Mouse (Mus musculus) thymus, adult 2 months (tissue): ENCODE results near the gene 4930522H14Rik. TPM values are rescaled to one million over a fixed set of nuclear protein-coding genes. Genes with fewer than 3 reads are reported as not detected.

Experiments used
- DNase-seq: peaks from one replicate; pipeline ENCODE4 v3.0.0; 2021
- H3K27ac ChIP-seq: fragments of 200-500 bp; 2 replicates; pipeline ENCODE4 v1.5.1; 2012; ENCODE audit warnings: low read length, control low read depth; ENCODE audit not compliant: control insufficient read depth, insufficient read depth
- H3K27me3 ChIP-seq: fragments of 200-500 bp; 2 replicates; pipeline ENCODE4 v1.6.1; 2012; ENCODE audit warnings: mild to moderate bottlenecking, low read length, moderate library complexity, mixed read lengths; ENCODE audit not compliant: control insufficient read depth, insufficient read depth
- H3K36me3 ChIP-seq: fragments of 200-500 bp; 2 replicates; pipeline ENCODE4 v1.6.1; 2012; ENCODE audit warnings: mild to moderate bottlenecking, low read length, moderate library complexity; ENCODE audit not compliant: control insufficient read depth, insufficient read depth
- H3K4me1 ChIP-seq: fragments of 200-500 bp; replicated peaks from 2 replicates; pipeline ENCODE4 v1.6.1; 2012; ENCODE audit warnings: low read length; ENCODE audit not compliant: control insufficient read depth, insufficient read depth
- H3K4me3 ChIP-seq: fragments of 200-500 bp; 2 replicates; pipeline ENCODE4 v1.5.1; 2012; ENCODE audit warnings: mild to moderate bottlenecking, low read length, control low read depth, moderate library complexity; ENCODE audit not compliant: control insufficient read depth, insufficient read depth
- CTCF ChIP-seq: fragments of 200-500 bp; IDR thresholded peaks from 2 replicates; pipeline ENCODE4 v1.5.1; 2012; ENCODE audit warnings: mild to moderate bottlenecking, control low read depth, low read length, moderate library complexity, borderline replicate concordance; ENCODE audit not compliant: control insufficient read depth, poor library complexity, insufficient read depth; ENCODE audit errors: extremely low read depth
- POLR2A ChIP-seq: fragments of 200-500 bp; IDR thresholded peaks from 2 replicates; pipeline ENCODE4 v1.6.1; 2012; ENCODE audit warnings: mild to moderate bottlenecking, low read length, control low read depth, moderate library complexity; ENCODE audit not compliant: control insufficient read depth, poor library complexity, insufficient read depth; ENCODE audit errors: extremely low read depth
- WGBS: fragments of 180-500 bp; shearing (Covaris S2); methylation state at CpG from one replicate; pipeline ENCODE4 v1.1.7; 2018; 5-methylcytosine and 5-hydroxymethylcytosine counted together
- polyA plus RNA-seq: library from polyadenylated mRNA; depleted of rRNA; stranded (reverse); fragments of >200 nt; gene quantifications from 2 replicates; pipeline ENCODE4 v1.2.3, GENCODE M21; 2012

Gene 4930522H14Rik
- polyA plus RNA-seq, 1 experiment, result not detected

- no peak for DNase-seq
- TF ChIP-seq CTCF, result no peak
- TF ChIP-seq POLR2A, result no peak
- H3K27ac ChIP-seq, result no peak overlapping the region
- no peaks in the 10 kb centered on the region for H3K4me1 ChIP-seq
- H3K4me3 ChIP-seq, result no peak overlapping the region
- H3K27me3 ChIP-seq, result no peaks in the 10 kb centered on the region
- WGBS, result 95% methylated on average over 3 of the region's 3 CpGs
- no peaks in the 10 kb centered on the region for H3K36me3 ChIP-seq
Observed at GRCm38 (mm10) chr4:109477454-109477853, 53.6 kb downstream of the 4930522H14Rik start.

- WGBS, result under 1% methylated on average over 38 of the region's 39 CpGs
- DNase-seq, result peak; percentile 68
Observed at GRCm38 (mm10) chr4:109476554-109477014, 54.5 kb downstream of the 4930522H14Rik start.

GRCm38 (mm10) chr4:109475577-109476553 lies 55.2 kb downstream of the 4930522H14Rik start:
- H3K27me3 ChIP-seq, result no peaks in the 10 kb centered on the region
- no peak for TF ChIP-seq CTCF
- no peak for TF ChIP-seq POLR2A
- peak overlapping the region; percentile 64 for H3K4me3 ChIP-seq
- WGBS, result 1% methylated on average over 62 of the region's 68 CpGs
- H3K4me1 ChIP-seq, result no peaks in the 10 kb centered on the region
- DNase-seq, result peak; percentile 40
- H3K36me3 ChIP-seq, result no peaks in the 10 kb centered on the region
- no peak overlapping the region for H3K27ac ChIP-seq

More at GRCm38 (mm10) chr4:109476554-109477014, 54.5 kb downstream of the 4930522H14Rik start:
- Histone ChIP-seq H3K27me3 (no peaks in the 10 kb centered on the region), H3K4me1 (no peaks in the 10 kb centered on the region), H3K36me3 (no peaks in the 10 kb centered on the region), H3K27ac (no peak overlapping the region), H3K4me3 (peak overlapping the region; percentile 64)
- no peak for TF ChIP-seq POLR2A
- TF ChIP-seq CTCF, result no peak

- no peaks in the 10 kb centered on the region for H3K36me3 ChIP-seq
- DNase-seq, result no peak
- 84% methylated on average over 2 of the region's 2 CpGs for WGBS
- no peak overlapping the region for H3K4me3 ChIP-seq
- TF ChIP-seq CTCF (no peak), POLR2A (no peak)
- no peaks in the 10 kb centered on the region for H3K27me3 ChIP-seq
- no peaks in the 10 kb centered on the region for H3K4me1 ChIP-seq
- no peak overlapping the region for H3K27ac ChIP-seq
Observed at GRCm38 (mm10) chr4:109475078-109475477, 56.0 kb downstream of the 4930522H14Rik start.

GRCm38 (mm10) chr4:109472566-109472965 lies 58.5 kb downstream of the 4930522H14Rik start:
- Histone ChIP-seq H3K36me3 (no peaks in the 10 kb centered on the region), H3K27ac (no peak overlapping the region), H3K4me1 (no peaks in the 10 kb centered on the region), H3K27me3 (no peaks in the 10 kb centered on the region), H3K4me3 (no peak overlapping the region)
- TF ChIP-seq POLR2A (no peak), CTCF (no peak)
- no peak for DNase-seq
- 99% methylated on average over 3 of the region's 3 CpGs for WGBS

GRCm38 (mm10) chr4:109471606-109472005 lies 59.5 kb downstream of the 4930522H14Rik start:
- Histone ChIP-seq H3K4me3 (no peak overlapping the region), H3K4me1 (no peaks in the 10 kb centered on the region), H3K27me3 (no peaks in the 10 kb centered on the region), H3K27ac (no peak overlapping the region), H3K36me3 (no peaks in the 10 kb centered on the region)
- DNase-seq, result no peak
- TF ChIP-seq CTCF, result no peak

- no peak overlapping the region for H3K27ac ChIP-seq
- H3K27me3 ChIP-seq, result no peaks in the 10 kb centered on the region
- H3K4me3 ChIP-seq, result no peak overlapping the region
- no peaks in the 10 kb centered on the region for H3K36me3 ChIP-seq
- DNase-seq, result no peak
- TF ChIP-seq CTCF, result no peak
- no peak for TF ChIP-seq POLR2A
- H3K4me1 ChIP-seq, result no peaks in the 10 kb centered on the region
Observed at GRCm38 (mm10) chr4:109467687-109468086, 63.4 kb downstream of the 4930522H14Rik start.
